Mouse (Mus musculus): ENCODE data around the gene Txk.

DNA sequence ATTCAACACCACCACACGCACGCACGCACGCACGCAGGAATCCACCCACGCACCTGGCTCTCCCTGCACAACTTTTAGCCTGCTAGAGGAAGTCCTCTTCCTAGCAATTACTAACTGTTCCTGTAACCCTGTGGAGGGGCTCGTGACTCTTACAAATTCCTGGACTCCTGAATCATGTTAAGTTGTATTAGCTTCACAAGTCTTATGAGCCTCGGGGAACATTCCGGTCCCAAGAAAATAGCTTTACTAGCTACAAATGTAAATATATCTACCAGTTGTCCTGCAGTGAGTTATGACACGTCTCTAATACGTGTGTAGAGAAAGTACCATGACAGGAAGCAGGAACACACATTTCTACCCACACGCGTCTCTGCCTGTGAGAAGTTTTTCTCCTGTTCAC is 43.1 kb downstream of the Txk start:
- TF ChIP-seq HCFC1 (IDR thresholded peaks at IDR 0.05; ENCODE audit: borderline replicate concordance, insufficient read depth, low read length) (no peak), ZC3H11A (IDR thresholded peaks at IDR 0.05; ENCODE audit: borderline replicate concordance, low read depth, low read length) (no peak), MAFK (IDR thresholded peaks at IDR 0.05; ENCODE audit: insufficient read depth, low read depth, low read length) (no peak), ZNF384 (IDR thresholded peaks at IDR 0.05; ENCODE audit: low read depth, low read length) (no peak), CHD2 (IDR thresholded peaks at IDR 0.05; ENCODE audit: low read depth, low read length) (no peak)
